Mouse (Mus musculus) midbrain, embryonic 12.5 days (tissue): ENCODE data around the gene Pxk. TPM values are rescaled to one million over a fixed set of nuclear protein-coding genes. Genes with fewer than 3 reads are reported as not detected.

Experiments
- ATAC-seq: fragments of 200-750 bp; cut with Nextera tagmentation; 2 replicates; pipeline ENCODE4 v1.8.0; 2017; ENCODE audit warnings: low read depth, moderate TSS enrichment, moderate library complexity; ENCODE audit not compliant: low FRiP score
- H3K27ac ChIP-seq: fragments of 300-500 bp; sonication (generic); replicated peaks from 2 replicates; pipeline ENCODE4 v1.5.1; 2016; ENCODE audit warnings: mild to moderate bottlenecking
- H3K27me3 ChIP-seq: fragments of 300-500 bp; sonication (generic); 2 replicates; pipeline ENCODE4 v1.6.1; 2016; ENCODE audit warnings: mild to moderate bottlenecking
- H3K36me3 ChIP-seq: fragments of 300-500 bp; sonication (generic); 2 replicates; pipeline ENCODE4 v1.6.1; 2016
- H3K4me1 ChIP-seq: fragments of 300-500 bp; sonication (generic); 2 replicates; pipeline ENCODE4 v1.6.1; 2016
- H3K4me2 ChIP-seq: fragments of 300-500 bp; sonication (generic); replicated peaks from 2 replicates; pipeline ENCODE4 v1.6.1; 2016; ENCODE audit warnings: mild to moderate bottlenecking, moderate library complexity
- H3K4me3 ChIP-seq: fragments of 300-500 bp; sonication (generic); 2 replicates; pipeline ENCODE4 v1.5.1; 2016; ENCODE audit warnings: mild to moderate bottlenecking
- H3K9ac ChIP-seq: fragments of 300-500 bp; sonication (generic); replicated peaks from 2 replicates; pipeline ENCODE4 v1.6.1; 2016; ENCODE audit warnings: mild to moderate bottlenecking, moderate library complexity
- H3K9me3 ChIP-seq: fragments of 300-500 bp; sonication (generic); 2 replicates; pipeline ENCODE4 v1.6.1; 2016; ENCODE audit warnings: mild to moderate bottlenecking
- WGBS: fragments of 180-500 bp; shearing (Covaris S2); methylation state at CpG from one replicate; pipeline ENCODE4 v1.1.7; 2016; 5-methylcytosine and 5-hydroxymethylcytosine counted together
- polyA plus RNA-seq: library from polyadenylated mRNA; unstranded; fragments of >200 nt; fragmentation: Nextera tagmentation; extraction: Ambion mirVana; gene quantifications from 2 replicates; pipeline ENCODE4 v1.2.1, GENCODE M21; 2016

Pxk gene
- 32.9 and 33.6 TPM in 2 replicates for polyA plus RNA-seq

DNA sequence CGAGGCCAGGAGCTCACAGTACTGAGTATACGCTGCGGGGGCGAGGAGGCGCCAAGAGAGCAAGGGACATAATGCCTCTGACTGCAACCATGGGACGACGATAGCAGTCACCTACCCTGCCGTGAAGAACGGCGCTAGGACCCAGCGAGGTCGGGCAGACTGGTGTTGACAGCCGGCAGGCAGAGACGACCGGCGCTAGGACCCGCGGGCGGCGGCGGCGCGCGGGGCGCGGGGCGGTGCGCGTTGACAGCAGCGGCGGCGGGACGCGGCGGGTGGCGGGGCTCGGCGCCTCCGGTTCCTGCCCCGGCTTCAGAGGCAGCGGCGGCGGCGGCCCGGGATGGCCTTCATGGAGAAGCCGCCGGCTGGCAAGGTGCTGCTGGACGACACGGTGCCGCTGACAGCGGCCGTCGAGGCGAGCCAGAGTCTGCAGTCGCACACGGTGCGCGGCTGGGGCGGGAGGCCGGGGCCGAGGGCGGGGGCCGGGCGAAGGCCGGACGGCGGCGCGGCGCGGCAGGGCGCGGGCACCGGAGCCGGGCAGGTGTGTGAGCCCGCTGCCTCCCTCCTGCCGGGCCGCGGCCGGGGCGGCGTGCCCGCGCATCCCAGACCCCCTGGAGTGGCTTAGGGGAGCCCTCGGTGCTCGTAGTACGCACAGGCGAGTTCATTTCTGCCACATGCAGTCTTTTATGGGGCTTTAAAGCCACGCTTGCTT lies at the start of gene Pxk:
TSS of gene Pxk (plus strand) at position 234 of the 709 bp plus-strand sequence.
- Histone ChIP-seq H3K4me1 (peaks cover 14% of the 10 kb centered on the region), H3K36me3 (no peaks in the 10 kb centered on the region), H3K4me3 (peak within 1 kb of the TSS; percentile 76), H3K27ac (peak within 1 kb of the TSS; percentile 57), H3K9ac (peak within 1 kb of the TSS; percentile 82), H3K4me2 (peak within 1 kb of the TSS; percentile 52), H3K27me3 (no peaks in the 10 kb centered on the region), H3K9me3 (no peaks in the 10 kb centered on the region)
- under 1% methylated on average over 53 of the region's 89 CpGs for WGBS
- ATAC-seq, result peak; percentile 94

DNA sequence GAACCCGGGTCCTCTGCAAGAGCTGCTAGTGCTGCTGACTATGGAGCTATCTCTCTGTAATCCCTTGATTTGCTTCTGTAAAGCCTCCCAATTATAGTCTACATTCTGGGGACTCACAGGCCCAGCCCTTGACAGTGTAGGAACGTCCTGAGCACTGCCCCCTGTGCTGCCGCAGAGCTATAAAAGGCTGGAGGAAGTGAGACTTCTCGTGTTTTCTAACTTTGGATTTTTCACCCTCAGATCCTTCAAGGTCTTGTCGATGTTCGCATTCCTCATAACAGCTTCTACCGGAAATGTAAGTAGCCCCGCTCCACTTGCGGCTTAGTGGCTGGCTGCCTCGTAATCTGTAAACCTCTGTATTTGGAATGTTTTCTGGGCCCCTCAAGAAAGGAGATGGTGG lies 48.7 kb upstream of the Pxk start:
- H3K27ac ChIP-seq, result no peak overlapping the region
- H3K4me2 ChIP-seq, result no peak overlapping the region
- 90% methylated on average over 10 of the region's 10 CpGs for WGBS
- peaks cover 29% of the 10 kb centered on the region for H3K36me3 ChIP-seq
- ATAC-seq, result no peak
- H3K27me3 ChIP-seq, result no peaks in the 10 kb centered on the region
- H3K4me1 ChIP-seq, result 0 out of 2 replicates have a peak, but pooled peaks cover 4% of the 10 kb centered on the region
- no peaks in the 10 kb centered on the region for H3K9me3 ChIP-seq
- no peak overlapping the region for H3K9ac ChIP-seq
- H3K4me3 ChIP-seq, result no peak overlapping the region

DNA sequence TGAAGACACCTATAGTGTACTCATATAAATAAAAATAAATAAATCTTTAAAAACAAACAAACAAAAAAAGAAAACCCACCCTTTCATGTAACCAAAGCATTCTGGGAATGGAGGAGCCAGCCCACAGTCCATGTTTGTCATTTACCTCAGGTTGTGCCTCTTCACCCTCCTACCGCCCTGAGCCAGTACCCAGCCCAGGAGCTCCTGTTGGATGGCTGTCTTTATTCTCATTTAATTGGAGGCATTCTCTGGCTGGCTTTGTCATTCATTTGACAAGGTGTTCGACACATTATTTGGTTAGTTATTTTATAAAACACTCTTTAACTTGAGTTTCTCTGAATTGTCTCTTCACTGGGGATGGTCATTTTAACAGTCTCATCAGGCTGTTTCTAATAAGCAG lies 46.1 kb upstream of the Pxk start:
- 0 out of 2 replicates have a peak, but pooled peaks cover 7% of the 10 kb centered on the region for H3K4me1 ChIP-seq
- no peaks in the 10 kb centered on the region for H3K27me3 ChIP-seq
- no peak overlapping the region for H3K9ac ChIP-seq
- no peak overlapping the region for H3K27ac ChIP-seq
- no peaks in the 10 kb centered on the region for H3K9me3 ChIP-seq
- 94% methylated on average over 2 of the region's 2 CpGs for whole genome bisulfite sequencing
- H3K36me3 ChIP-seq, result peaks cover 29% of the 10 kb centered on the region
- H3K4me2 ChIP-seq, result no peak overlapping the region
- no peak for ATAC-seq
- H3K4me3 ChIP-seq, result no peak overlapping the region

DNA sequence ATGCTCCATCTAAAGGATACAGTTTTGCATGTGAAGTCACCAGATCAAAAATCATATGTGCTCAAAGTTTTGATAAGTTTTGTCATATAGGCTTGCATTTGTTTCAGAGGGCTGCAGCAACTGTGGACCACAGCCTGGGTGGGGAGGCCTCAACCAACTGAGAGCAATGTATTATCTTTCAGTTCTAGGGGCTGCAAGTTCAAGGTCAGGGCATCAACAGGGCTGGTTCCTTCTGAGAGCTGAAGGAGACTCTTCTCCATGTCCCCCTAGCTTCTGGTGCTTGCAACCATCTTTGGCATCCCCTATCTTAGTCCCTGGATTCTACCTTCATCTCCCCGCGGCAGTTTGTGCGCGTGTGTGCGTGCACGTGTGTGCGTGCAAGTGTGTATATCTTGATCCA lies 45.4 kb upstream of the Pxk start:
- Histone ChIP-seq H3K27ac (no peak overlapping the region), H3K27me3 (no peaks in the 10 kb centered on the region), H3K9me3 (no peaks in the 10 kb centered on the region), H3K36me3 (peaks cover 24% of the 10 kb centered on the region), H3K4me1 (0 out of 2 replicates have a peak, but pooled peaks cover 7% of the 10 kb centered on the region), H3K4me3 (no peak overlapping the region), H3K9ac (no peak overlapping the region), H3K4me2 (no peak overlapping the region)
- no peak for ATAC-seq
- WGBS, result 99% methylated on average over 7 of the region's 7 CpGs

DNA sequence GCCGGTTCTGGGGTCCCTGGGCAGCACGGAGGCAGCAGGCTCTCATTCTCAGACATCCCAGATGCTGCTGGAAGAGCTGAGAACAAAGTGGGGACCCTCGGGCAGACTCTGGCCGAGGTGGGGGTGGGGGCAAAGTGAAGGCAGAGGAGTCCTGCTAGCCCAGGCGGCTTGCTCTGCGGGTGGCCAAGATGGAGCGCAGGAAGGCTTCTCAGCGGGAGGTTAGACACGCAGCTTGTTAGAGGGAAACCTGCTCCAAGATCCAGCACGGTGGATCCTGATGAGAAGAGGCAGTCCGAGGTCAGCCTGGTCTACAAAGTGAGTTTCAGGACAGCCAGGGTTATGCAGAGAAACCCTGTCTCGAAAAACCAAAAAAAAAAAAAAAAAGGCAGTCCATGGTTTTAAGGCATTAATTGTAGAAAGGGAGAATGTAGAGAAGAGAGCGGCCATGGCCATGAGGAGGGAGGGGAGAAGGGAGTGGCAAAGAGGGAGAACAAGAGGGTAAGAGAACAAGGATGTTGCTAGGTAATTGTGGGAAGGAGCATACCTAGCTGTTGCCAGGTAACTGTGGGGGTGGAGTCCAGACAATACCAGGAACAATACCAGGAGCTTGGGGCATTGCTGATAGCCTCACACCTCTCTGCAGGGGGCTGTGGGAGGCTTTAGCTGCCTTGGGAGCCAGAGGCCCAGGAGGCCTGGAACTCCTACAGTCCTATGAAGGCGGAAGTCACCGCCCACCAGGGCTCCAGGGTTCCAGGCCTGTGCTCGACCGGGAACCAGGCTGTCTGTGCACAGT lies 43.5 kb upstream of the Pxk start:
- Histone ChIP-seq H3K4me3 (no peak overlapping the region), H3K36me3 (peaks cover 16% of the 10 kb centered on the region), H3K9me3 (no peaks in the 10 kb centered on the region), H3K4me2 (no peak overlapping the region), H3K9ac (no peak overlapping the region), H3K27me3 (no peaks in the 10 kb centered on the region), H3K27ac (no peak overlapping the region), H3K4me1 (0 out of 2 replicates have a peak, but pooled peaks cover 7% of the 10 kb centered on the region)
- WGBS, result 26% methylated on average over 17 of the region's 17 CpGs
- ATAC-seq, result no peak

DNA sequence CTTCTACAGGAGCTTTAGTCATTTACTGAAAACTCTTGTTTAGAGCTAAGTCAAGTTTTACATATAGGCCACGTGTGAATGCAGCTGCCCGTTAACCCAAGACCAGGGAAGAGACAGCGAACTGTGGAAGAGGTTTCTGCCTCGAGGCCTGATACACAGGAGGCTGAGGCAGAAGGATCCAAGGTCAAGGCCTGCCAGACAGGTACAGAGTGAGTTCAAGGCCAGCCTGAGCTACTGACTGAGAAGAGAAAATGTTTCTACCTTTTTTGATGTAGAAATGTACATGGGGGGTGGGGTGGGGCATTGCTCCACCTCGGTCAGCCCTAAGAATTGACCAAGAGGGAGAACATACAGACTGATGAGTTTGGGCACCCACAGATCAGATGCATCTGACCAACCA lies 41.9 kb upstream of the Pxk start:
- no peaks in the 10 kb centered on the region for H3K9me3 ChIP-seq
- H3K9ac ChIP-seq, result no peak overlapping the region
- 0 out of 2 replicates have a peak, but pooled peaks cover 9% of the 10 kb centered on the region for H3K36me3 ChIP-seq
- no peak for ATAC-seq
- WGBS, result 90% methylated on average over 5 of the region's 5 CpGs
- no peak overlapping the region for H3K4me2 ChIP-seq
- H3K27ac ChIP-seq, result no peak overlapping the region
- H3K4me1 ChIP-seq, result 0 out of 2 replicates have a peak, but pooled peaks cover 7% of the 10 kb centered on the region
- H3K4me3 ChIP-seq, result no peak overlapping the region
- H3K27me3 ChIP-seq, result no peaks in the 10 kb centered on the region

DNA sequence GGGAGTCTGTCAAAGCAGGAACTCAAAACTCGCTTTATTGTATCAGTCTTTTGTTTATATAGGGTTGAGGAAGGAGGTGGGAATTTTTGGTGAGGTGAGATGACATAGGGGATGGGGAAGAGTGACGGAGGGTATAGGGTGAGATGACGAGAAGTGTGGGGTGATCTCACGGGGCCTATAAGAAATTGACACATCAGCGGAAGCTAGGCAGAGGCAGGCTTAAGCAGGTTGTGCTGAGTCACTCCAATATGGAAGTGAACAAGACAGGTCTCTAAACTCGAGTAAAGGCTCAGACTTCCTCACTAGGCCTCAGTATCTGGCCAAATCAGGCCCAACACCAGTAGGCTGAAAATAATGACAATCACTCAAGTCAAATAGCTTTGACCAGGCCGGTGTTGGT lies 38.1 kb upstream of the Pxk start:
- Histone ChIP-seq H3K4me3 (no peak overlapping the region), H3K27me3 (no peaks in the 10 kb centered on the region), H3K27ac (no peak overlapping the region), H3K4me2 (no peak overlapping the region), H3K9me3 (no peaks in the 10 kb centered on the region), H3K9ac (no peak overlapping the region), H3K36me3 (no peaks in the 10 kb centered on the region), H3K4me1 (peaks cover 11% of the 10 kb centered on the region)
- 92% methylated on average over 7 of the region's 7 CpGs for WGBS
- ATAC-seq, result no peak

DNA sequence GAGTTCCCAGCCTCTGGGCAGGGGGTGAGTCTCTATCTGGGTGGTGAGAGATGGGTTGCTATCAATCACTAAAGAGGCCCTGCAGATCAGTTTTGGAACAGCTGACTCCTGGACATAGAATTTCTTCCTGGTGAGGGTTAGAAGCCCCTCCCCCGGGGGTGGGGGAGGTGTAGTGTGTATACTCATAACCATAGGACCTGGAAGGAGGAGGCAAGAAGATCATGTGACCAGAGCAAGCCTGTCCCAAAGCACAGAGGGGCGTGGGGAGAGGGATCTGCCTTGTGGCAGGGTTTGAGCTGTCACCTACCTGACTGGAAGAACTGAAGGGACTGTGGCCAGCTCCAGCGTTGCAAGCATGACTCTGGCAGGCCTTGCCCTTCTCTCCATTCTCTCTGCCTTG lies 35.9 kb upstream of the Pxk start:
- ATAC-seq, result no peak

DNA sequence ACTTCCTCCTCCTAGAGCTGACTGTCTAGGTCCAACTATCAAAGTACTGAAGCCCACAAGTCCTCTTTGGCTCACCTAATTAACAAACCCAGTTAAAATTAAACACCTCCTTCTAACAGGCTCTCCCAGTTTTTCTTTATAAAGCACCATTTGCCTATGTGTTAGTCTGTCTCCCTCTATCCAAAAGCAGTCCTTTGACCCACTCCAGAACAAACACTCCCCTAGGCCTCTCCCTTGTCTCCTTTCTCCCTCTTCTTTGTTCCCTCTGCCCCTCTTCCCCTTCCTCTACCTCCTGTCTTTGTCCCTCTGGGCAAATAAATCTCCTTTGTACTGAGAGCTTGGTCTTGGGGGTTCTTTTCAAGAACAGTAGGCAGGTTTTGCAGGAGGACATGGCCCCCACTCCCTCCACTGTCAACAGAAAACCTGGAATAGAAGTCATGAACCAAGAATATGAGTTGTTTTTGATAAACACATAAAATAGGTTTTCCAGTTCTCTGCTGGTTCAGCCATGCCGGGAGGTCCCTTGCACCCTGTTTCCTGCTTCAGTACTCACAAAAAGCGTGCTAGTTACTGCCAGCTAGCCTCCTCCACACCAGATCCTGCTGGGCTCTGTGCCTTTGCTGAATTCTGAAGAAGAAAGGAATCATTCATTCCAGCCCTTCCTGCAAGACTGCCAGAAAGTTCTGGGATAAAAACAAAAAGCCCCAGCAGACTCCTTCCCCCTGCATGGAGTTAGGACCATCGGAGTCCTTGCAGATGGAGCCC lies 35.3 kb upstream of the Pxk start:
- no peak overlapping the region for H3K9ac ChIP-seq
- H3K4me2 ChIP-seq, result no peak overlapping the region
- H3K36me3 ChIP-seq, result no peaks in the 10 kb centered on the region
- no peak overlapping the region for H3K4me3 ChIP-seq
- no peak overlapping the region for H3K27ac ChIP-seq
- no peak for ATAC-seq
- H3K27me3 ChIP-seq, result no peaks in the 10 kb centered on the region
- H3K4me1 ChIP-seq, result peaks cover 11% of the 10 kb centered on the region
- no peaks in the 10 kb centered on the region for H3K9me3 ChIP-seq
- WGBS, result 53% methylated on average over 3 of the region's 3 CpGs

More for the DNA sequence above, 35.9 kb upstream of the Pxk start:
- no peak overlapping the region for H3K4me2 ChIP-seq
- H3K9ac ChIP-seq, result no peak overlapping the region
- no peaks in the 10 kb centered on the region for H3K27me3 ChIP-seq
- peaks cover 11% of the 10 kb centered on the region for H3K4me1 ChIP-seq
- H3K27ac ChIP-seq, result no peak overlapping the region
- no peak overlapping the region for H3K4me3 ChIP-seq
- no peaks in the 10 kb centered on the region for H3K9me3 ChIP-seq
- 42% methylated on average over 3 of the region's 3 CpGs for WGBS
- H3K36me3 ChIP-seq, result no peaks in the 10 kb centered on the region

DNA sequence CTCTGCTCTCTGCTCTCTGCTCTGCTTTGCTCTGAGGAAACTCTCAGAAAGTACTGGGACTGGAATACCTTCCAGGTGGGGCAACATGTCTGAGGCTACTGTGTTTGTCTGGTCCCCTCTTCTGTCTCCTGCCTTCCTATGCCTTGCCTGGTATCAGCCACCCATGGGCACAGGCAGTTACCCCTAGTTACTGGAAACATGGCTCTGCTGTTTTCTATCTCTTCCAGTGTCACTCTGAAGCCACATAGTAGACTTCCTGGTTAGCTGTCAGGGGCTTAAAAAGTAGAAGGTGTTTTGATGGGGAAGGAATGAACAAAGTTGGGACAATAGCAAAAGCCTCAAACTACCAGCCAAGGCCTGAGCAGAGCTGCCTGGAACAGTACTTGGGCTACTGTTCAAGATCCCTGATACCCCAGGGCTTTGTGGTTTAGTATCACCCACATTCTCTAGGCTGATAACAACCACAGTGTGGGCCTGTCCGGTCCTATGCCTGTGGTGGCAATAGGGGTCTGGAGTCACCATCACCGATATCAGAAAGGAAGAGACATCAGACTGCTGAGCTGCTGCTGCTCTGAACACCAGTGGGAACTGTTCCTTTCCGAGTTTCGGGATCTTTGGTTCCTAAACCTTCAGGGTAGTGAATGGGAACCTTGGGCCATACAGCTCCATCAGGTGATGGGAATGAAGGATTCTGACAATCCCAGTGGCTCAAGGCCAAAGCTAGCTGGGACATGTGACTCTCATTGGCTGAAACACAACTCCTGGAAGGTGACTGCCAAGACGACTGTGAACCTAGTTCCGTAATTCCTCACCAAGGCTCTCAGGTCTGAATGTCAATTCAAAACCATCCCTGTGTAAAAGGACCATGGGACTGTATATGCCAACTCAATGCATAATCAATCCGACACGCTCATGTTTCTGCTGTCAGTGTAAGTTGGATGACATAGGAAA lies 33.9 kb upstream of the Pxk start:
- ATAC-seq, result no peak
- H3K27ac ChIP-seq, result no peak overlapping the region
- 91% methylated on average over 8 of the region's 8 CpGs for WGBS

DNA sequence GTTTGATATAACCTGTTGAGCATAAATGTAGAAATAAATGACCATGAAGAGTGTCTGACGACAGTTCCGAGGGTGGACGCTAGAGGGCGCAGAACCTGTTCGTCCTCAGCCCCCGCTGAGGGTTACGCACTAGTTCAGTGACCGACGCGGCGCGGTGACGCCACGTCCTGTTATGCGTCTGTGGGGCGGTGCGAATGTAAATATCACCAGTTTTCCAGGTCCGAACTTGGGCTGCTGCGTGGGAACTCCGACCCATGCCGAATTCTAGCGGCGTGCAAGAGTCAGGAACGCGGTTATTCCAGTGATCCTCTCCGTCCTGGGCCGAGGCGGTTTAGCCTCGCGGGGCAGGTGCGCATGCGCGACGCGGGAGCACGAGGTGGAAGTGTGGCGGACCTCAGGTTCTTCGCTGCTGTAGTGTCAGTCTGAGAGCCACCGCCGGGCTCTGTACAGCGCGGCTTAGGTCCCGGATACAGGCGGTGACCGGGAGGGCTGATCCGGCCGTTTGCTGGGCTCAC lies 17.8 kb upstream of the Pxk start, which contains the start of gene Rpp14:
TSS of gene Rpp14 (plus strand) at position 203 of the 515 bp plus-strand sequence.
- Histone ChIP-seq H3K4me3 (peak within 1 kb of the TSS; percentile 70), H3K9me3 (no peaks in the 10 kb centered on the region), H3K36me3 (peaks cover 17% of the 10 kb centered on the region), H3K4me2 (peak within 1 kb of the TSS; percentile 84), H3K27ac (peak within 1 kb of the TSS; percentile 88), H3K4me1 (peaks cover 12% of the 10 kb centered on the region), H3K27me3 (no peaks in the 10 kb centered on the region), H3K9ac (peak within 1 kb of the TSS; percentile 68)
- peak; percentile 98 for ATAC-seq
- under 1% methylated on average over 47 of the region's 47 CpGs for WGBS

More for the DNA sequence above, 33.9 kb upstream of the Pxk start:
- Histone ChIP-seq H3K9me3 (no peaks in the 10 kb centered on the region), H3K4me2 (no peak overlapping the region), H3K9ac (no peak overlapping the region), H3K4me1 (peaks cover 11% of the 10 kb centered on the region), H3K36me3 (no peaks in the 10 kb centered on the region), H3K27me3 (no peaks in the 10 kb centered on the region), H3K4me3 (no peak overlapping the region)
